Mouse (Mus musculus) bone marrow, adult 2 months (tissue): ENCODE data around the gene Ap2m1. TPM values are rescaled to one million over a fixed set of nuclear protein-coding genes. Genes with fewer than 3 reads are reported as not detected.
A peak's percentile ranks its signal among the peaks of the same experiment; 100 is the strongest.

Experiments
- H3K27ac ChIP-seq: fragments of 200-500 bp; 2 replicates; pipeline ENCODE4 v1.5.1; 2012; ENCODE audit warnings: low read depth, mild to moderate bottlenecking, control low read depth, inconsistent platforms, low read length; ENCODE audit not compliant: control insufficient read depth, poor library complexity, insufficient read depth
- H3K4me1 ChIP-seq: fragments of 200-500 bp; 2 replicates; pipeline ENCODE4 v1.6.1; 2011; ENCODE audit warnings: low read length; ENCODE audit not compliant: control insufficient read depth, insufficient read depth
- H3K4me3 ChIP-seq: fragments of 200-500 bp; replicated peaks from 2 replicates; pipeline ENCODE3; 2011; ENCODE audit warnings: mild to moderate bottlenecking, low read depth, low read length, control low read depth; ENCODE audit not compliant: control insufficient read depth
- CTCF ChIP-seq: fragments of 200-500 bp; IDR thresholded peaks from 2 replicates; pipeline ENCODE4 v1.5.1; 2011; ENCODE audit warnings: low read length, control low read depth; ENCODE audit not compliant: control insufficient read depth, insufficient read depth
- POLR2A ChIP-seq: fragments of 200-500 bp; IDR thresholded peaks from 2 replicates; pipeline ENCODE4 v1.6.1; 2011; ENCODE audit warnings: low read depth, mild to moderate bottlenecking, control low read depth, low read length, borderline replicate concordance; ENCODE audit not compliant: control insufficient read depth
- WGBS: fragments of 180-500 bp; shearing (Covaris S2); methylation state at CpG from one replicate; pipeline ENCODE4 v1.1.7; 2018; 5-methylcytosine and 5-hydroxymethylcytosine counted together
- polyA plus RNA-seq: library from polyadenylated mRNA; stranded (reverse); fragments of >200 nt; gene quantifications from 2 replicates; pipeline ENCODE4 v1.2.4, GENCODE M21; 2011; ENCODE audit warnings: low replicate concordance; ENCODE audit not compliant: missing spikeins, insufficient read depth, insufficient read length

The Ap2m1 gene
- polyA plus RNA-seq, 1 experiment = 135 TPM

- no peak overlapping the region for H3K27ac ChIP-seq
- no peak for TF ChIP-seq CTCF
- no peak for TF ChIP-seq POLR2A
- WGBS = 49% methylated on average over 9 of the region's 9 CpGs
- peaks cover 2% of the 10 kb centered on the region; the same call in 1 of the 2 replicates for H3K4me1 ChIP-seq
- peak overlapping the region; percentile 83 for H3K4me3 ChIP-seq
These were observed 13.9 kb downstream of the Ap2m1 start for GRCm38 (mm10) chr16:20549161-20549560.

- H3K4me1 ChIP-seq = peaks cover 2% of the 10 kb centered on the region; the same call in 1 of the 2 replicates
- no peak for TF ChIP-seq CTCF
- no peak overlapping the region for H3K27ac ChIP-seq
- WGBS = 93% methylated on average over 5 of the region's 5 CpGs
- H3K4me3 ChIP-seq = no peak overlapping the region
These were observed 16.4 kb downstream of the Ap2m1 start for GRCm38 (mm10) chr16:20551691-20552090.

DNA sequence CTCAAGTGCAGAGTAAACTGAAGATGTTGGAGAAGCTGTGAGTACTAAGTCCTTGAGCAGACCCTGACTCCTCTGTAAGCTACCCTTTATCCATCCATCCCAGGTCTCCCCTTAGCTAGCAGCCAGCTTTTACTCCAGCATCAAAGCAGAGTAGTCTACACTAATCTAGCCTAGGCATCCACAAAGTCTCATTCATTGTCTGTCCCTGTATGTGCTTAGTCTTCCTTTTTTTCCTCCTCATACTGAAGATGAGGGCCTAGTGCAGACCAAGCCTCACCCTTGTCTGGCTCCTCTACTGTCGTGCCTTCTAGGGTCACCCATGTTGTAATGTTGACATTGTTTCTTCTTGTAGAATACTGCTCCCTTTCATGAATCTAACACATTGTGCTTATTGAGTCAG lies 17.3 kb downstream of the Ap2m1 start:
- no peak overlapping the region for H3K4me3 ChIP-seq
- no peak overlapping the region for H3K27ac ChIP-seq
- WGBS = 85% methylated on average over 1 of the region's 1 CpGs
- TF ChIP-seq CTCF = no peak
- TF ChIP-seq POLR2A = no peak
- H3K4me1 ChIP-seq = peaks cover 2% of the 10 kb centered on the region; the same call in 1 of the 2 replicates

DNA sequence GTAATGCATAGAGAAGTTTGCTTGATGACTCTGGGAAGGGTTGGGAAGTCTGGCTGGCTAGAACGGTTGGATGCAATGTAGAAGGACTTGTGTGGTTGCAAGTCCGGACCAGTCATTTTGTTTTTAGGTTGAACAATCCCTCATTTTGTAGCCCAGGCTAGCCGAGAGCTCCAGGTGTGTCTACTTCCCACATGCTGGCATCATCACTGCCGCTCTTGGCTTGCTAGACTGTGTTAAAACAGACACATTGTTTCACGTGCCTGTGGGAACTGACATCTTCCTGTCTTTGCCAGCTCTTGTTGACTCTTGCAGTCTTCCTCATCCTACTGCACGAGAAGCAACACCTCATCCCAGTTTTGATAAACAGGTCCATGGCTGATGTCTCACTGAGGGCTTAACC lies 19.7 kb downstream of the Ap2m1 start:
- no peak overlapping the region for H3K27ac ChIP-seq
- TF ChIP-seq CTCF (no peak), POLR2A (no peak)
- H3K4me1 ChIP-seq = no peaks in the 10 kb centered on the region
- WGBS = 79% methylated on average over 6 of the region's 6 CpGs
- no peak overlapping the region for H3K4me3 ChIP-seq

DNA sequence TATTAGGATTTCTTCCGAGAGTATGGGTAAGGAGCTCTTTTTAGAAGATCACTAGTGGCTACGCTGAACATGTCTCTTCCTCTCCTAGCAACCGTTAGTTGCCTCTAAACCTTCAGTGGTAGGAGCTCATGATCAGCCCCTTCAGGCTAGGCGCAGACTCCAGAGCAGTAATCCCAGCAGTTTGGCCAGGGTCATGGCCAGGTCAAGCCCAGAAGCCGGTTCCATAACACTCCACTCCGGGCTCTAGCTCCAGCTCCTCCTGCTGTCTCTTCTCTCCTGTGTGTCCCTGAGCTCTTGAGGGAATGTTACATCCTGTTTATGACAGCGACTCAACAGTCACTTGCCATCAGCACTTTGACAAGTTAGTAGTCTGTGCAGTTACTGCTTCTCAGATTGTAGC lies 22.1 kb downstream of the Ap2m1 start:
- no peak overlapping the region for H3K4me3 ChIP-seq
- H3K27ac ChIP-seq = no peak overlapping the region
- no peaks in the 10 kb centered on the region for H3K4me1 ChIP-seq
- no peak for TF ChIP-seq CTCF
- TF ChIP-seq POLR2A = no peak
- WGBS = 87% methylated on average over 7 of the region's 7 CpGs

DNA sequence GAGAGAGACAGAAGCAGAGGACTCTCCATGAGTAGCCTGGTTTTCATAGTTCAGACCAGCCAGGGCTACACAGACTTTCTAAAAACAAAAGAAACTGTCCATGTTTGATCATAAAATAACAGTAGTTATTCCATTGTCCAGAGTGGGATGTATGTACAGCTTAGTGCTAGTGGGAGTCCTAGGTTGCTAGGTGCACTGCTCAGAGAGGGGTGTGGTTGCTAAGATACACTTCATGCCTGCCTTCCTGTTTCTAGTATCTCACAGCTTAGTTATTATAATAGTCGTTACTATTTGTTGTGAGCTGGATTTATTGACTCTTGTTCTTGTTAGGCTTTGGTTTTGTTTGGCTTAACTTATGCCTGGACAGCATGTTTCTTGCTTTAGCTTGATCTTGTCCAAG lies 29.8 kb downstream of the Ap2m1 start:
- Histone ChIP-seq H3K4me1 (no peaks in the 10 kb centered on the region), H3K27ac (no peak overlapping the region), H3K4me3 (no peak overlapping the region)
- no peak for TF ChIP-seq POLR2A
- no peak for TF ChIP-seq CTCF
- WGBS = 32% methylated on average over 1 of the region's 1 CpGs

DNA sequence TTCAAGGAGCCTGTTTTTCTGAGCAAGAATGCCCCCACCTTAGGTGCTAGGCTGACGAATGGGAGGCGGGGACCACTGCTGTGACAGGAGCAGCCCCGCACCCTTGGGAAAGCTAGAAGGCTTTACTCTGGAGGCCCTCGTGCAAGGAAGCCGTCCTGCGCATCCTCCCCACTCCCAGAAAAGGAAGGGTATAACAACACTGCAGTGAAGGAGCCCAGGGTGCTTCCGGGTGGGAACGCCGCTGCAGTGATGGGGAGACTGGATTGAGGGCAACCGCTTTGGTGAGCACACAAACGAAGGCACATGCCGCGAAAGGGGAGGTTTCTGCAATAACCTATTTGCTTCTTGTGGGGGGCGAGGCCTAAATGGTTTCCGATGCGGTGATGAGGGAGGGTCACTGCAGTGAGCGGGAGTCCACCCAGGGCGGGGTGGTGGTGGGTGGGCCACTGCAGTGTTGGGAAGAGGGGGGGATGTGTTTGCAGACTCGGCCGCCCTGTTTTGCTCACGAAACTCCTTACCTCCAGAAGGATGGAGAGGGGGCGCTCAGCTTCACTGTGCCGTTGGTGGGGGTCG lies 54.2 kb downstream of the Ap2m1 start, which contains the start of gene Vwa5b2:
Vwa5b2 (plus strand) TSS at position 106 of the 573 bp plus-strand sequence.
- no peaks in the 10 kb centered on the region for H3K4me1 ChIP-seq
- H3K27ac ChIP-seq = no peak within 1 kb of the TSS
- TF ChIP-seq POLR2A = no peak
- TF ChIP-seq CTCF = no peak
- no peak within 1 kb of the TSS for H3K4me3 ChIP-seq
- WGBS = 5% methylated on average over 24 of the region's 24 CpGs

DNA sequence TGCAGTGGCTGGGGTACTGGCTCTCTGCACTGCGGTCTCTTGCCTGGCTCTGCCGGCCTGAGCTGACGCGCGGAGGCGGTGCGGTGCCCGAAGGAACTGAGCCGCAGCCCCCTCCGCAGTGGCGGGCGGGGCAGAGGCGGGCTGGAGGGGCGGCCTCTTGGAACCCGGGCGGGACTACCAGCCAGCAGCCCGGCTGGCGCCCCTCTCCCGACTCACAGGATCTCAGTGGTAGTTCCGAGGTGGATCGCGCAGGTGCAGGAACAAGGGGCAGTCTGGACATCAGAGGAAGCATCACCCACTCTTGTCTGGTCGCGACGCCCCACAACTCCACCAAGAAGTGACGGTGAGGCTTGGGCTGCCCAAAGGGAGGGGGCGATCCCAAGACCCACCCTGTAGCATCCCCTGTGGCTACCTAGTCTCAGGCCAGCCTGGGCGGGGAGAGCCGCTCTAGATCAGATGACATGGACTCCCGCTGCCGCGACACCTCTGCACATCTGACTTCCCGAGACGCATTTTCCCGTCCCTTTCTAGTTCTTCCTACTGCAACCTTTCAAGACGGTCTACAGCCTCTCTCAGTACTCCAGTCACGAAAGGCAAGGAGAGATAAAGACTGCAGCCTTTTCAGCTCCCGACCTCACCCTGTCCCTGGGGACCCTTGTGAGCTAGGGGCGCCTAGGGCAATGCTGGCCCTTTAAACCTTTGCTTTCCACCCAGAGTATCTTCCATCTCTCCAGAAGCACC lies 54.8 kb downstream of the Ap2m1 start:
- Histone ChIP-seq H3K4me1 (no peaks in the 10 kb centered on the region), H3K4me3 (no peak overlapping the region), H3K27ac (no peak overlapping the region)
- WGBS = under 1% methylated on average over 39 of the region's 39 CpGs
- no peak for TF ChIP-seq CTCF
- TF ChIP-seq POLR2A = no peak
